Mouse (Mus musculus) adrenal gland, postnatal 4 days (tissue): ENCODE measurements at regions not wholly inside any gene's neighbourhood (a gene's known extent, or its start where the extent isn't known, plus 50 kb on each side); places are given as distances from the start of the nearest gene placed in this dataset.

ENCODE experiments used
- DNase-seq, 2 experiments: peaks; one replicate each; pipeline ENCODE4 v3.0.0; 2021 to 2022; ENCODE audit warnings: low spot score in 2 of 2, mixed read lengths in 2 of 2

- DNase-seq, result no peak
These were observed 195.9 kb downstream of the Kit start for GRCm38 (mm10) chr5:75770592-75770991.

DNA sequence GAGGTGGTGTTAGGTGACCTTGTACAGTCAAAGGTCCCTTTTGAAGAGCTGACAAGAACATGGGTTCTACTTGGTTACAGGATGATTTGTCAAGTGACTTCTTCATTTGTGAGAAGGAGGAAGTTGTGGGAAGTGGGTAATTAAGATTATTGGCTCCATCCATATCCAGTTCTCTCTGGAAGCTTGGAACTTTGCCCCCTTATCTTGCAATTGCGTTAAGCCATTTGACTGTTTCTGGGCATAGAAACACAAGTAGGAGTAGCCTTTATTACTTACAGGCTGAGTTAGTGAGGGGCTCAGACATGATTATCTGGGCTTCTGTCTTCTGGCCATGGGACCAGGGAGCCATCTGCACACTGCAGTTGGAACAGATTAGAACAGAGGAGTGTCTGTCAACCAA lies 192.5 kb downstream of the Kit start:
- DNase-seq, result no peak

GRCm38 (mm10) chr5:75762374-75762773 lies 187.7 kb downstream of the Kit start:
- DNase-seq, result no peak

GRCm38 (mm10) chr5:75761459-75762310 lies 187.0 kb downstream of the Kit start:
- no peak for DNase-seq

GRCm38 (mm10) chr5:75756168-75756567 lies 181.5 kb downstream of the Kit start:
- DNase-seq, result no peak

DNA sequence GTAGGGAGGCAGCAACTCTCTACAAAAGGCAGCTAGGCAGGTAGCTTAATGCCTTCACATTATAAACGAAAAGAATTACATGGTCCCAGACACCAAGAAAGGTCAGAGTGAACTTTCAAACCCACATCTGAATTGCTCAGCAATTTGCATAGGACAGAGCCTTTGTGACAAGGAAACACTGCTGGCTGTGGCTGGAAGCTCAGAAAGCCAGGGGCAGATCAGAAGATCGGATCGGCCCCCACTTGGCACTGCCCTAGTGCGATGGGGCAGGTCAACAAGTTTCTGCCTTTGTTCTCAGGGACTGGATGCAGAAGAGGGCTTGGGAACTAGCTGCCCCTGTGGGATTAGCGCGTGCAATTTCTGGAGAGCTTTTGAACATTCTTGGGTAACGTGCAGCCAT lies 179.6 kb downstream of the Kit start:
- DNase-seq, result no peak

DNA sequence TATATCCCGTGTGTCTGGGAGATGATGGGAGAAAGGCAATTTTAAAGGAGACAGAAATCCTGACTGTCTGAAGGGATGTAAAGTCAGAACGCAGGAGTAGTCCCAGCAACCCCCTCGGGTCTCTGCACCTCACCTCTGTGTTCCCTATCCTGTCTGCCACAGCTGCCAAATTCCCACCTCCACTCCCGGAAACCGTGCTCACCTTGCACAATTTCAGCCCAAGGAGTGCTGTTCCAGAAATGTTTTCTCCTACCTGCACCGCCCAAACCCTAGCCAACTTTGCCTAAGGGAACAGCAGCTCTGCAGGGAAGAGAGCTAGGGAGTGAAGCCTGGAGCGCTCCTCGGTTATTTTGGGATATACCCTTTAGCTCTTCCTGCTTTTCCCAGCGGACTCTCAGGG lies 170.6 kb downstream of the Kit start:
- DNase-seq, result no peak

GRCm38 (mm10) chr5:75744475-75745045 lies 169.8 kb downstream of the Kit start:
- DNase-seq, result no peak

DNA sequence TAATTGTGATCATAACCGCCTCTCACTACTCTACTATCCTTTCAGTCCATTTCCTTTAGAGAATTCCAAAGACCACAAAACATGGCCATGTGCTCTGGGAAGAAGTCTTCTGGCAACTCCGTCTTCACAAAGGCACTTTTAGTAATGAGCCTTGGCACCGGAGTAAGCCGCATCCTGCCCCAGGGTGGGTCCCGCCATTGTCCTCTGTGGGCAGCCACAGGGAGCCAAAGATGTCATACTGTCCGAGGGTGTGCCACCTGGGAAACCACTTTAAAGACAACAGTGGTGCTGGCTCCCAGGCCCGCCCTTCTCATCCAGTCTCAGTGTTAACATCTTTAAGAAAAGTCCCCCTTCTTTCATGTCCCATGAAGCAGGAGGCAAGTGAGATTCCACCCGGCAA lies 164.6 kb downstream of the Kit start:
- DNase-seq, result no peak

DNA sequence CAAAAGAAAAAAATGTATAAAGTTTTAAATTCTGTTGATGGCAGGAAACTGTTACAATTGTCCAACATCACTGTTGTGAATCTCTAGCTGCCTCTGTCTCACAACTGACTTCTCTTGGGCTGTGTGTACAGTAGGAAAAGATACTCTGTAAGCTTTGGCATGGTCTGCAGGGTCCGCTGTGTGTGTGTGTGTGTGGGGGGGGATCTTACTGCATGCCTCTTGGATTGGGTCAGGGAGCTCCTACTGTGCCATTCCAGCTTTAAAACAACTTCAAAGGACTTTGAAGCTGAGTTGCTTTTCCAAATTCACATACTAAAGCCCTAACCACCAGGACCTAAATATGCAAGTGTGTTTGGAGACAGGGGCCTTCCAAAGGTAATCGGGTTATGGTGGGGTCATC lies 163.7 kb downstream of the Kit start:
- no peak for DNase-seq

GRCm38 (mm10) chr5:75737752-75738151 lies 163.0 kb downstream of the Kit start:
- no peak for DNase-seq

DNA sequence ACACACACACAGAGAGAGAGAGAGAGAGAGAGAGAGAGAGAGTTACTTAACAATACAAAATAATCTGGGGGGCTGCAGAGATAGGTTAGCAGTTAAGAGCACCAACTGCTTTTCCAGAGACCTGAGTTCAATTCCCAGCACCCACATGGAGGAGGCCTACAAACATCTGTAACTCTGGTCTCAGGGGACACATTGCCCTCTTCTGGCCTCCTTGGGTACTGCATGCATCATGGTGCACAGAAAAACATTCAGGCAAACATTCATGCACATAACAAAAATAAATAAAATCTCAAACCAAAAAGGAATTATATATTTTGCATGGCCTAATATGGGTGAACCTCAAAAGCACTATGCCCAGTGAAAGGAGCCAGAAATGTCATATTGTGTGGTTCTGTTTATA lies 161.6 kb downstream of the Kit start:
- DNase-seq, result no peak

DNA sequence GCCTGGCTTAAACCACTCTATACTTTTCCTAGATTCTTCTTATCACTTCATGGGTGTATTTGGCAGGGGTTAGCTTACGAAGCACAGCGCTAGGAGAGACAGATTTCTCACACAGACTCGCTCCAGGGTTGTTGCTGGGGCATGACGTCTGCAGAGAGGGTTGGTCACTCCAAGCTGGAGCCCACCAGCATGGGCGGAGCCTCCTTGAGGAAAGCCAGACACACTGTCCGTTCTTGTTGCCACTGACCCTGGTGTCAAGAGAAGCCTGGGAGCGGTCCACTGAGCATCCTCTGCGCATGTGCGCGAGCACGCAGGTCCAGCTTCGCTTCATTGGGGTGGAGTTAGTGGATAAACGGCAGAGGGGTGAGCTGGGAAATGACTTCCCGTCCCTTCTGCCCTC lies 159.8 kb downstream of the Kit start:
- DNase-seq, result no peak

DNA sequence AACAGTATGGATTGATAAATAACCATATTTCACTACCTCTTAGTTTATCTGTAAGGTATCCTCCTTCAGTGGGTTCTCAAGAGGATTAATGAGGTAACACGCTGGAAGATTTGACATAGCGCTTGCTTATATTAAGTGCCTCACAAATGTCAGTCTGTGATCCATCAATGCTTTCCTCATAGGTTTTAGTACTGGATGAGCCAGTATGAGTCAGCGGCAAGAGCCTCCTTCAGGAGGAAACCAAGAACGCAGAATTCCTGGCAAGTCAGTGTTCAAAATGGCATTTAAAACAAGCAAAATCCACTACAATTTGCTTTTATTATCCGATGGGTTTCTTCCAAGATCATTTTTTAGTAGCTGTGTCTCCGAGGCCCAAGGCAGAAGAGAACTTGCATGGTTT lies 159.3 kb downstream of the Kit start:
- no peak for DNase-seq

DNA sequence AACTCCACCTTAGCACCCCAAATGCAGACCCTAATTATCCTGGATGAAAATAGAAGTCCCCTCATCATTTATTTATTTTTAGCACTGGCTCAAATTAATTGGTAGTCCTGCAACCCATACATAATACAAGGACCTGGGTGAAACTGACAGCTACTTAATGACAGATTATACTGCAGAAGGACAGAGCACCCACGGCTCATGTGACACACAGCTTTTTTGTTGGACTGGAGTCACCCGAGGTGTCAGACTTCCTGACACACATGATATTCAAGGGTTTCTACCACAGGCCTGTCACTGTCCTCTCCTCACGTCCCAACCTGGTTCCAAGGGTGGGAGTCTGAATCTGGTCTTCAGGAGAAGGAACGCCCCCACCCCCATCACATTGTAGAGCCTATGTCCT lies 156.5 kb downstream of the Kit start:
- no peak for DNase-seq

DNA sequence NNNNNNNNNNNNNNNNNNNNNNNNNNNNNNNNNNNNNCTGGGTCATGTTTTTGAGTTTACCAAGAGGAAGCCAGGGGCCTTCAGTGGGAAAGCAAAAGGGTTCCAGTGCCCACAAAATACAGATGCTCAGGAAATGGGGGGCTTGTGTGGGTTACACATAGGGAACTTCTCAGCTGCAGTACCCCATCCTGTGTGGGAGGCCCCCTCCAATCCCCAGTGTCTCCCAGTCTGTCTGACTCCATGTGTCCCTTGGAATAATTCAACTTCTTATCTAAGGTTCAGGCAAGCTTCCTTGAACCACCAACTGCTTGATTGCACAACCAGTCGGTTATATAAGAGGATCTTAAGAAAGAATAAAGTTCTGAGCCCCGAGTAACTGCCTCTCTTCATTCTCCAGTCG lies 156.0 kb downstream of the Kit start:
- DNase-seq, result no peak

GRCm38 (mm10) chr5:75721291-75721690 lies 146.6 kb downstream of the Kit start:
- no peak for DNase-seq

DNA sequence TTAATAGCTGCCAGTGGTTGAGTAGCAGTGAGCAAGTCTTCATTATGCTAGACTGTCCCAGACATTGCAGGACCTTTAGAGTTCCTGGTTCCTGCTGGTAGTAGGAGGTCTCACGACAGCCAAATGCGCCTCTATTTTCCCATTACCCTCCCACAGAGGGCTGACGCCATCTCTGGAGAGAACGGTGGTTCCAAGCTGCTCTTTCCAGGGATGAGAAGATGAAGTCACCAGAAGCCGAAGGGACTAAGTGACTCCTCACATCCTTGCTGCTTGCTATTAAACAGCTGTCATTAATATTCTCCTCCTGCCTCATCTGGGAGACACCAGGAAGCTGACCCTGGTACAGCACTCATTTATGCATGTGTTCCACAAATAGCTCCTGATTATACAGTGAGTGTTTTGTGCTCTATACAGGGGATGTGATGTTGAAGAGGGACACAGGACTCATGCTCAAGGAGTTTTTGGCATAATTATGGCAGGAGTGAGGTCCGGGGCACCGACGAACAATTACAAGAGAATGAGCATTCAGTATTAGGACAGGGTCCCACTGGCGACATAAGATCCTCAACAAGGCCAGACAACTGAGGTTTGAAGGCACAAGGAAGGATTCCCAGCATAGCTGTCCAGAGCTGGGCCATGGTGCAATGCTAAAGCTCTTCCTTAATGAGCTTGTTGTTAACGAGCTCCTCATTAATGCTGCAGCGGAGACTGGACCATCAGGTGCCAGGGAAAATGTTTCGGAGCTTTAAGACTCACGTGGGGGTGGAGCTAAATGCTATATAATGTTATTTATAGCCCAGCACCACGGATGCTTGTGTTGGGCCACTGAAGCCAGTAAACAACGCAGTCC lies 145.6 kb downstream of the Kit start:
- DNase-seq, result no peak

DNA sequence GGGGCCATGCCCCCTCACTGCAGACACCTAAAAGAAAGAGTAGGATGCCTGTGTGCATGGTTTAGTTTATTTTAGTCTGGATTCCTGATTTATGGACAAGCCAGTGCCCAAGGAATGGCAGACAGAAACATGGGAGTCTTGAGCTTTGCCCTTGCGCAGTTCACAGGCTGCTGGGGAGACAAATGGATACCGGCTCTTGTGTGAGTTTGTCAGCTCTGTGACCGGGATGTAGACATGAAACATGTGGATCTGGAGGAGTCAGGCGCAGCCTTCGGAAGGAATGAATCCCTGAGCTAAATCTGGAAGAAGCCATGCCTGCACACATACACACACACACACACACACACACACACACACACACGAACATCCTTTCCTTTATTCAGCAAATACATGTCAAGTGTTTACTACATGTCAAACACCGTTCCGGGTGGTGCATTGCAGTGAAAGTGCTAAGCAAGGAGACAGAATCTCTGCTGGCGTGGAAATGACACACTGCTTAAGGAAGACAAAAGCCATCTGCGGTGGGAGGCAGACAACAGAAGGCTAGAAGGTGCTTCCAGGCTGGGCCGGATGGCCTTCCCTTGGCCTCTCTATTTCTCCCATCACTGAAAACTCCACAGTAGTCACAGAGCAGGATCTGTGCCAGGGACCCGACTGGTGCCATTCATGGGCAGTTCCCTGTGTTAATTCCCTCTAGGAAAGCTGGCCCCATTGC lies 144.0 kb downstream of the Kit start:
- DNase-seq, result no peak
